Mouse (Mus musculus) spleen, adult 12 weeks (tissue): Measurements from ENCODE around the gene Fam234b.

Experiments used
- DNase-seq: peaks from one replicate; pipeline ENCODE4 v3.0.0; 2022; ENCODE audit warnings: low spot score

The Fam234b gene

GRCm38 (mm10) chr6:135182925-135183324, 14.9 kb upstream of the Fam234b start:
- no peak for DNase-seq

- DNase-seq, result no peak
These were observed 13.8 kb upstream of the Fam234b start for GRCm38 (mm10) chr6:135183961-135184360.

- no peak for DNase-seq
These were observed 10.5 kb upstream of the Fam234b start for GRCm38 (mm10) chr6:135187076-135187917.

GRCm38 (mm10) chr6:135188629-135189028, 9.1 kb upstream of the Fam234b start:
- no peak for DNase-seq

- no peak for DNase-seq
These were observed 7.7 kb upstream of the Fam234b start for GRCm38 (mm10) chr6:135190122-135190521.

- DNase-seq, result no peak
These were observed 5.9 kb upstream of the Fam234b start for GRCm38 (mm10) chr6:135191906-135192305.

- DNase-seq, result no peak
These were observed 4.8 kb upstream of the Fam234b start for GRCm38 (mm10) chr6:135192993-135193392.

- DNase-seq, result no peak
These were observed 4.0 kb upstream of the Fam234b start for GRCm38 (mm10) chr6:135193733-135194132.

GRCm38 (mm10) chr6:135194907-135195306, 2.9 kb upstream of the Fam234b start:
- DNase-seq, result peak; percentile 49

GRCm38 (mm10) chr6:135196707-135197106, 1.1 kb upstream of the Fam234b start:
- DNase-seq, result peak; percentile 64

- no peak for DNase-seq
These were observed 331 bp upstream of the Fam234b start for GRCm38 (mm10) chr6:135197446-135197845.

GRCm38 (mm10) chr6:135198726-135199125, 949 bp downstream of the Fam234b start:
- no peak for DNase-seq

GRCm38 (mm10) chr6:135200122-135200957, 2.6 kb downstream of the Fam234b start:
- DNase-seq, result no peak

GRCm38 (mm10) chr6:135202668-135203067, 4.9 kb downstream of the Fam234b start:
- no peak for DNase-seq

GRCm38 (mm10) chr6:135203737-135204136, 6.0 kb downstream of the Fam234b start:
- no peak for DNase-seq

- DNase-seq, result no peak
These were observed 7.1 kb downstream of the Fam234b start for GRCm38 (mm10) chr6:135204869-135205268.

- no peak for DNase-seq
These were observed 8.0 kb downstream of the Fam234b start for GRCm38 (mm10) chr6:135205802-135206201.

GRCm38 (mm10) chr6:135206909-135207308, 9.1 kb downstream of the Fam234b start:
- no peak for DNase-seq

- no peak for DNase-seq
These were observed 13.4 kb downstream of the Fam234b start for GRCm38 (mm10) chr6:135211169-135211568.

- DNase-seq, result no peak
These were observed 14.9 kb downstream of the Fam234b start for GRCm38 (mm10) chr6:135212666-135213065.

GRCm38 (mm10) chr6:135218330-135218729, 20.6 kb downstream of the Fam234b start:
- DNase-seq, result no peak

- no peak for DNase-seq
These were observed 22.1 kb downstream of the Fam234b start for GRCm38 (mm10) chr6:135219916-135220315.
